Mouse (Mus musculus) kidney, postnatal 4 days (tissue): ENCODE measurements at regions not wholly inside any gene's neighbourhood (a gene's known extent, or its start where the extent isn't known, plus 50 kb on each side); places are given as distances from the start of the nearest gene placed in this dataset.

Experiments used
- DNase-seq, 2 experiments: peaks; one replicate each; pipeline ENCODE4 v3.0.0; 2021; ENCODE audit warnings: mixed read lengths in 2 of 2

DNA sequence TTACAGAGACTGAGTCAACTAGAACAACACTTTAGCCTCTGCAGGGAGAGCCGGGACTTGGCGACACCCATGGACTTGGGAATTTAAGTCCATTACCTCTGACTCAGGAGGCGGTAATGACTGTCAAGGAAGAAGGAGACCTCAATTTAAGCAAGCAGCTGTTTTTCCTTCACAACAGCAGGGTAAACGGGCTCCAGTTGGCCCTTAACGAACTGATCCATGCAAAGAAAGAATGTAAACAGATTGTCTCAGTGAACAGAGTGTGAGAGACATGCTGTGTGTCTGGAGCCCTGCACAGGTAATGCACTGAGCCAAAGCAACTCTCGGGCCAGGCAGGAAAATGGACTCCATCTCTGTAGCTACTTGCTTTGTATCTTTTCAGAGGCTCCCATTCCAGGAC, 98.5 kb upstream of the Maf start:
- DNase-seq: no peak

DNA sequence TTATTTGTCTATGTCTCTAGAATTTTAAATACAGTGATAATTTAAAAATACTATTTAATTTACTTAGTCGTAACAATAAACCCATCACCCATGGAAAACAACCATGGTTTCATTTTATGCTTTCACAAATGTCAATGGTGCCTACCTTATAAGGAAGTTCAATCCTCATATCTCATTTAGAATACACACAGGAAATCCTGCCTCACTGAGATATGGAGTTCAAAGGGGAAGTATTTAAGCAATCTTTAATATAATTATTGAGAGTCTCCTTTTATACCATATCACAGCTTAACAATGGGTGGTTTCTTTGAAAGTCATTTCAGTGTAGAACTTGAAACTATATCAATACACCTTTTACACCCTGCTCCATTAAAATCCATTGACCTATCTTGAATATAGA, 86.0 kb upstream of the Maf start:
- no peak for DNase-seq

DNA sequence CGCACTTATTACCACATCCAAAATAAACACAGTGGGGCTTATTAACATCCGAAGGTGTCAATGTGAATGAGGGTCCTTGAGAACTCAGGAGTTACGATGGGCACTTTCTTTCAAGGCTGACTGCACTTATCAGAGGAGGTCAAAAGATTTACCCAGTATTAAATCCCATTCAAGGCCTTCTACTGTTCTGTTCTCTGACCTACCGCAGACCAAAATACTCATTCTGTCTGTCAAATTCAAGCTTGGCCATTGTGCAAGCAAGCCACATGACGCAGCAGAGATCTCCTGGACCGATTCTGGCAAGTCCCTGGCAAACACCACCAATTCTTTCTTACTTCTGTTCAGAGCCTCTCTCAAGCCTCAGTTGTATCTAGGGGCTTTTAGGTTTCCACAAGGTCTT, 80.8 kb upstream of the Maf start:
- DNase-seq: no peak

DNA sequence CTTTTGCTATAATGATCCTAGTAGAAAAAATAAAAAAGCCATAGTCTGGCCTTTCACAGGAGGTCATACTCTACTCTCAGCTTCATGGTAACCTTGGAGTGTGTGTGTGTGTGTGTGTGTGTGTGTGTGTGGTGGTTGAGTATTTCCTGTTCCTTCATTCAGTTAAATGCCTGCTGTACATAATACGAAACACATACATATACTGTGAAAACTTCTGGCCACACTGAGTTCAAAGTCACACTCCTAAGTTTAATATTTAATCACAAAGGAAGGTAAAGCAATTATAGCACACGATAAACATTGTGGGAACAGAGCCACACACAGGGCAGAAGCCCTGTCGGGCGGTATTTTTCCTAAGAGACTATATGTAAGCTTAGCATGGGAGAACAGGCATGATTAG, 78.6 kb upstream of the Maf start:
- no peak for DNase-seq

DNA sequence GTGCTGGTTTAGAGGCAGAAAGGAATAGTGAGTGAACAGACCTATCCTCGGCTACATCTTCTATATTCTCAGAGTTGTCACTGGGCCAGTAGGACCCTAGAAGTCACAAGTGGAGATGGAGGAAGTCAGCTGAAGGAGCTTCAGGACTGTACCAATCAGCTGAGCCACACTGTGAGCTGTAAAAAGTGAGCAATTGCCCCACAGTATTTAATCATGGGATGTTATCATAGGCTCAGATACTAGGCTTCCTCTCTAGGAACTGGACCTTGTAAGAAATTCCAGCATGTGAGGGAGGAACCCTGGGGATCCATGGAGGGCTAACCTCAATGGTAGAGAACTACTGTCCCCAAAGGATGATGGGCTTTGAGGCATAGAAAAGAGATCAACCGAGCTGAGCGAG, 78.2 kb upstream of the Maf start:
- DNase-seq: no peak

DNA sequence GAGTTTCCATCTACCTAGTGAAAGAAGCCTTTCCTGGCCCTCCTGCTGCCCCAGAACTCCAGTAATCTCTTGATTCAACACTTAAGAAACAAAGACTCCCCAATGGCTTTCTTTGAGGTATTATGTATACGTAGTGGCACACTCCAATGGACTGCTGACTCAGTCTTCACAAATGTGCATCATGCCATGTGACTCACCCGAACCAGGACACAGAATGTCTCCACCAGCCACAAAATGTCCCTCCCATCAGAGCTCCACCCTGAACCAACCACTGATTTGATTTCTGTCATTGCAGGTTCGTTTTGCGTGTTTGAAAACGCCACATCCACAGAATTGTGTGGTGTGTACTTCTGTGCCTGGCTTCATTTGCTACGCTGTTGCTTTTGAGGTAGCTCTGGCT, 75.8 kb upstream of the Maf start:
- DNase-seq: no peak

DNA sequence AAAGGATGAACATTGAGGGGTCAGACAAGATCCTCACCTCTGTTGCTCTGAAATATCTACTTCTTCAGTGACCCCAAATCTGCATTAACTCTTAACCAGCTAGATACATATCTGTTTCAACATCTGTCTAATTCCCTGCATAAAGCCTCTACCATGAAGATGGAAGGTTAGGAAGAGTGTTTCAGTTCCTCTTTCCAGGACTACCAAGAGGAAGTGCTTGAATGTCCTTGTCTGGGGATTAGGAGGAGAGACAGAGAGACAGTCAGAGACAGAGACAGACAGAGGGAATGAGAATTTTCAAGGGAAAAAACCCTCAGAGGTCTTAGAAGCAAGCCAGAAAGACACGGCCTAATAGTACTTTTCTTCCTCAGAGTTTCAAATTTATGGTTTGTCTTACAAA, 70.8 kb upstream of the Maf start:
- DNase-seq: no peak

DNA sequence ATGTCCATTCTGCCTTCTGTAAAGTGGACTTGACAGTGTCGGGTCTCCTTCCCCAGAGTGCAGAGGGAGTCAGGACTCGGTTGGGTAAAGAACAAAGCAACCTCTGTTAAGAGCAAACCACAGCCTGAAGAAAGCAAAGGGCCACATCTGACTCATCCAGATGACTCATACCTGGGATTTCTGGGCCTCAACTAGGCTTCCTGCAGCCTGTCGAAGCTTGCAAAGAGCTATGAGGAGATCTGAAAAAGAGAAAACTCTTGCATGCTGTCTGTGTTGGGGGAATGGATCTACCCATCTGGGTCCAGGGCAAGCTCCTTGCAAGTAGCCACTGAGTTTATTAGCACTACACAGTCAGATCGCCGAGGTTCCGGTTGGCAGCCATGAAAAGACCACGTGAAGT, 63.5 kb upstream of the Maf start:
- DNase-seq: no peak

DNA sequence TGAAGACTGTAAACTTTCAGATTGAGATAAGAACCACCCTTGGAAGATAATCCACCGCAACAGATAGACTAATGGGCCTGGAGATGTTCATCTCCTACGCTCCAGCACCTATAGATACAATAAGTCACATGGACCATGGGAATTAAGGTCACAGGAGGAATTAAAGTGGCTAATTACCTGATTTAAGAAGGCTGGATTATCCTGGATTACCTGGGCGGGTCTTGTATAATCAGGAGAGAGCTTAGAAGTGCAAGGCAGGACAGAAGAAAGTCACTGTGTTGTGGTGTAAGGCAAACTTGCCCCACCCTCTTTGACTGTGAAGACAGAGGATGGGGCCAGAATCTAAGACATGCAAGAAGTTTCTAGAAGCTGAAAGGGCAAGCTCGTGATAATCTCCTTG, 61.0 kb upstream of the Maf start:
- DNase-seq: no peak

DNA sequence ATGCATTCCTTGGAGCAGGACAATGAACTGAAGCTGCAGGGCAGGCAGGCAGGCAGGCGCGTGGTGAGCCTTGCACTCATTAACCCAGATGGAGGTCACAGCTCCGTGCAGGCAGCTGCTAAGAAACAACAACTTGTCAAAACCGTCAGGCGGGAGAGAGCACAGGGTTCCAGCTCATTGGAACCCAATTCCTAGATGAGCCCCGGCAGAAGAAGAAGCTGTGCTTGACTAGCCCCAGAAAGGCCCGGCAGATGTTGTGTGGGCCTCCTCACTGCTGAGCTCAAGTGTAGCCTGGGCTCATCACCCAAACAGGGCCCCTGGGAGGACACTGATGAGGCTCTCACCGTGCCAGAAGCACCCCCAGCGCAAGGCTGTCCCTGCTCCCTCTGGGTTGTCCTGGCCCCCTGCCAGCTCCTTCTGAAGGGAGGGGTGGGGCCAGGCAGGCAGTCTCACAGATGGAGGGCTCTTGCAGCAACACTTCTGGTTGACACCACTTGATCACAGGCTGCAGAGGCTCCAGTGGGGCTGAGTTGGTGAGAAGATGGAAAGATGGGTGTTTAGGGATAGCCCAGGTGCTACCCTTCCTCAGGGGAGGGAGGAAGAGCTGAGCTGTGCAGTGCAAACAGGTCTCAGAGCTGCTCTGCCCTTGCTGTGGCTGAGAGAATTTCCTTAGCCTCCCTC, 58.8 kb upstream of the Maf start:
- peak; percentile 72 to 83 for DNase-seq

DNA sequence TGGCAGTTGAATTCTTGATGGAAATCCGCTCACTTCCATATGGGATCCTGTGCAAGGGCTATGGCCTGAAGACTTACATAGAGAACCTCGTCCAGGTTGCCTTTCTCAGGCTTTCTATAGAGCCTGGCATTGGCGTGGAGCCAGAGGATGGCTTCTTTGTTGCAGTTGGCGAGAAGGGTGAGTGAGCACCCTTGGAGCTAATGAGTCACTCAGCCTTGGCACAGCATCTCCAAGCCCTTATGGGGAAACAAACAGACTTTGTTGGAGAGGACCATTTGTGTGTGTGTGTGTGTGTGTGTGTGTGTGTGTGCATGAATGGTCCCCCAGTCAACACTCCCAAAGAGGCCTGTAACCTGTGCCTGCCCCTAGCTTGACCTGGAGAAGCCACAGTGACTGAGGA, 57.0 kb upstream of the Maf start:
- peak; percentile 30 to 56 for DNase-seq

DNA sequence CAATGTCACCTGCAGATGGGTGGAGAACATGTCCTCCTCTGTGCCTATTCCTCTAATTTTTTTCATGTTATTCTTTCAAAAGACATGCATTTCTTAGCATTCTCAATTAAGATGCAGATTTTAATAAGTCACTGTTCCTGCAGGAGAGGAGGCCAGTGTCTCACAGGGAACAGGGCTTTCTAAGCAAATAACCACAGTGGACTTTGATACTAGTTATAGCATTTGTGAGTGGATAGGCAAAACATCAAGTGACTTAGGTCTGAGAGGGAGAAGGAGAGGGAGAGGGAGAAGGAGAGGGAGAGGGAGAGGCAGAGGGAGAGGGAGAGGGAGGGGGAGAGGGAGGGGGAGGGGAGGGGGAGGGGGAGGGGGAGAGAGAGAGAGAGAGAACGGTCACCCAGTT, 50.4 kb upstream of the Maf start:
- no peak for DNase-seq
